Mouse (Mus musculus) bone marrow, adult 2 months (tissue): ENCODE results near the gene Tbl1xr1.

ENCODE experiments used
- CTCF ChIP-seq: fragments of 200-500 bp; IDR thresholded peaks from 2 replicates; pipeline ENCODE4 v1.5.1; 2011; ENCODE audit warnings: low read length, control low read depth; ENCODE audit not compliant: control insufficient read depth, insufficient read depth
- POLR2A ChIP-seq: fragments of 200-500 bp; IDR thresholded peaks from 2 replicates; pipeline ENCODE4 v1.6.1; 2011; ENCODE audit warnings: low read depth, mild to moderate bottlenecking, control low read depth, low read length, borderline replicate concordance; ENCODE audit not compliant: control insufficient read depth

DNA sequence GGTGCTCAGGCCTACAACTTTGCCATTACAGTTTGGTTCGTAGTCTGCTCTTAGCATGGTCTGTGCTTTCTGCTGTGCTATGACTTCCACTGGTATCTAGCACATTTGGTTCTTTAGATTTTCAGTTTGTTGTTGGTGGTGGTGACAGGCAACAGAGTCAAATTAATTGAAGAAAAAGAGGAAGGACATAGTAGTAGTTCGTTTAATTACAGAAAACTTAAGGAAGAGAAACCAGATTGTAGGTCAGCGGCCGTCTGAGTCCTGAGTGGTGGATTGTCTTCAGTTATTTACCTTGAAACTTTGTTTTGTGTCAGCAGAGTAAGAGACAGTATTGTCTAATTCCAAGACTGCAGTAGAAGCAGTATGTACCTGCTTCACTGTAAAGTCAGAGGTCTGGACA lies 37.3 kb downstream of the Tbl1xr1 start:
- TF ChIP-seq POLR2A (no peak), CTCF (no peak)
